Mouse (Mus musculus) spleen, adult 12 weeks (tissue): ENCODE results near the gene Golph3.

ENCODE experiments used
- DNase-seq: peaks from one replicate; pipeline ENCODE4 v3.0.0; 2022; ENCODE audit warnings: low spot score

Golph3 gene

GRCm38 (mm10) chr15:12318451-12318850, 2.8 kb upstream of the Golph3 start:
- no peak for DNase-seq

DNA sequence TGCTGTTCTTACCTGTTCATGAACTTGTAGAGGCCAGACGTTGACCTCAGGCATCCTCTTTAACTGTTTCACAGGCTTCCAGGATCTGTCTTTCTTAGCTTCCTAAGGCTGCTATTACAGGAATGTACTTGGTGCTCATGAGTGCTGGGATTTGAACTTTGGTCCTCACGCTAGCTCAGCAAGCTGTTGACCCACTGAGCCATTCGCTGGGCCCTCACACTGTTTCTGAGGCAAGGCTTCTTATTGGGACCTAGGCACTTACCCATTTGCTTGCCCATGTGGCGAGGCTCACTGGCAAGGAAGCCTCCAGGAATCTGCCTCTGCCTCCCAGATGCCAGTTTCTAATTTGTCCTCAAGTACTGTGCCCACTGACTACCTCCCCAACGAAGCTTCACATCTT, 1.4 kb upstream of the Golph3 start:
- DNase-seq = no peak

GRCm38 (mm10) chr15:12320441-12321090, 684 bp upstream of the Golph3 start:
- DNase-seq = no peak

- DNase-seq = peak; percentile 45
These were observed 755 bp downstream of the Golph3 start, which contains the start of gene 1810049J17Rik for GRCm38 (mm10) chr15:12321788-12322621. Gene 1810049J17Rik (minus strand): TSS chr15:12321899.

DNA sequence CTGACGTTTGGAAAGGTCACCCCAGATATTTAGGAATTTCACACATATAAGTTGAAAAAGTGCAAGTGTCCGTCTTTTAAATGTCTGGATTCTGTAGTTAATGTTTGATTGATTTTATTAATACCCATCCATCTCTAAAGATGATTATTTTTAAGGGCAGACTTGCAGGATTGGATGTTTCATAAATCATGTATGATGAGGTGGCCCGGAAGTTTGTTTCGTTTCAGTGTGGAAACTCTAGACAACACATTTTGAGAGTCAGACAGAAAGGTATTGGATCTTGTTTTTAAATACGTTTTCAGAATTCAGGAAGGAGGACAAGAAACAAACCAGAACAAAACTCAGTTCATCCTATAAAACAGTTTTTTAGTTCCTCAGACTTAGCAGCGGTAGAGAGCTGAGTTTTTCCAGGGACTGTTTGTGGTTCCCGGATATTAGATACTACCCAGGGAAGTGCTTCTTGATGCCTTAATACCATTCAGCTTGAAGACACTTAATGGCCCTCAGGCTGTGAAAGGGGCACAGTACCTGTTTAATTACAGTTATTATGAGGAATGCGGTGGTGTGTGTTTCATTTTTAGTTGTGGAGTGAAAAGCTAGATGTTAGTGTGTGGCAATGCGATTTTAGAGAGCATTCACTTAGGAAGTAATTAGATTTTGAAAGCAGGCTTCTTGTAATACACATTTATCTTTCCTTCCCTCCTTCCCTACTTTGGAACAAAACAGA, 1.6 kb downstream of the Golph3 start:
- no peak for DNase-seq

DNA sequence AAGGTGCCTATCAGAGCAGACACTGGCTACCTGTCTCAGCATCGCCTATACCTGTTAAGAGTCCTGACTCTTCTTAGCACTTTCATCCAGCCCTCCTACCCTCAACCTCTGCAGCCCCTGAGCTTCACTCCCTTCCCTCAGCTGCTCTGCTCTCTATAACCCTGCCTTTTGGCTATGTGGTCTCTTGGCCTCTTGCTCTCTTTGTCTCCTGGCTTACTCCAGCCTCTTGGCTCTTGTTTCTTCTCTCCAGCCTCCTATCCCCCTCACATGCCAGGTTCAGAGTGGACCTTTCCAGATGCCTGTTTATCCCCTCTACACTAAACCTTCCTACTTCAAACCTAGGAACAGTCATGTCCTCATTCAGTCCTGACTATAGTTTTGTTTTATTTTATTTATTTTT, 3.1 kb downstream of the Golph3 start:
- DNase-seq = no peak

DNA sequence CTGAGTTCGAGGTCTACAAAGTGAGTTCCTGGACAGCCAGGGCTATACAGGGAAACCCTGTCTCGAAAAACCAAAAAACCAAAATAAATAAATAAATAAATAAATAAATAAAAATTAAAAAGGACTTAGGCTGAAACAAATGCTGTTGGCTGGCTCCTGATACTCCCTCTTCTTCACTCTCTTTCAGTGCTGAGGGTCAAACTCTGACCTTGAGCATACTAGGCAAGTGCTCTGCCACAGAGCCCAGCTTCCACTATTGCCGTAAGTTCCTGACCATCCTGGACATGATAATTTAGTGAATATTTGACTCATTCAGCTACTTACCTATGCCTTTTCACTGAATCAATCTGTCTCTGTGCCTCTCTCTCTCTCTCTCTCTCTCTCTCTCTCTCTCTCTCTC, 9.1 kb downstream of the Golph3 start:
- no peak for DNase-seq

DNA sequence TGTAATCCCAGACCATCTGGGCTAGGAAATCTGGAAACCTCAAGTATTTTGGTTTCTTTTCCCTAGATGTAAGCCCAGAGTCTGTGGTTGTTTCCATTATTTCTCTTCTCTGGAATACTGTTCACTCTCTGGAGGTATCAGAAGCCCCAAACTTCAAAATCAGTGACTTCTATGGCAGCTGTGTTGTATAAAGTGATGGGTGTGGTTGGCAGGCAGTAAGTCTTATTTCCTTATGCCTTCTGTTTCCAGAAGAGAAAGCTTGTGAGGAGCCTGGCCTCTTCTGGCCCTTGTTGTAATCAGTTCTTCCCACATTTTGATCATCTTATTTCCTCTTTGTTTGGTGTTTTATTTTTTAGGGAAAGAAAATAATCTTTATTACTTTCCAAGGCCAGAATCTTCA, 9.6 kb downstream of the Golph3 start:
- DNase-seq = no peak

GRCm38 (mm10) chr15:12331300-12331699, 10.1 kb downstream of the Golph3 start:
- DNase-seq = no peak

- no peak for DNase-seq
These were observed 13.1 kb downstream of the Golph3 start for GRCm38 (mm10) chr15:12334381-12334780.

DNA sequence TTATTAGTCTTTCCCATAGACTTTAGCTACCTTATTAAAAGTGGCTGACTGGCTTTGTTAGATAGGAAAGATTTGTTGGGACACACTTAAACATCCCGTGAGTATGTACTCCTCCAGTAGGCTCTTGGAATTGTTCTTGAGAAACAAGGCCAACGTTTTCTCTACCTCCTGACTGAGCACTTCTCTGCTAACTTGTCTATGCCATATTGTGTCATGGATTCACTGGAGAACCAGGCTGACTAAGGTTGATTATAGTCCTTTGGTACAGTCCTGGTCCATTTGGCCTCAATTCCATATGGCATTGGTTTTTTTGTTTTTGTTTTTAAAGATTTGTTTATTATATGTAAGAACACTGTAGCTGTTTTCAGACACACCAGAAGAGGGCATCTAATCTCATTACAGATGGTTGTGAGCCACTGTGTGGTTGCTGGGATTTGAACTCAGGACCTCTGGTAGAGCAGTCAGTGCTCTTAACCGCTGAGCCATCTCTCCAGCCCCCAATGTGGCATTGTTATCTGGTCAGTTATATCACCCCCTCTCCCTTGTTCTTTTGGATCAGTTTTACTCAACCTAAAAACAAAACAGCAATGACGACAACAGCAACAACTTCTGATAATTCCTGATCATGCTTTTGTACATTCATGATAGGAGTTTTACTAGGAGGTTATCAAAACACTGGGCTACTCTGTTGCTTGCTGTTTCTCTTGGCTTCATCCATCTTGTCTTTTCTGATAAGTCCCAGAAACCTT, 16.0 kb downstream of the Golph3 start:
- DNase-seq = no peak

- no peak for DNase-seq
These were observed 16.5 kb downstream of the Golph3 start for GRCm38 (mm10) chr15:12337779-12338137.

DNA sequence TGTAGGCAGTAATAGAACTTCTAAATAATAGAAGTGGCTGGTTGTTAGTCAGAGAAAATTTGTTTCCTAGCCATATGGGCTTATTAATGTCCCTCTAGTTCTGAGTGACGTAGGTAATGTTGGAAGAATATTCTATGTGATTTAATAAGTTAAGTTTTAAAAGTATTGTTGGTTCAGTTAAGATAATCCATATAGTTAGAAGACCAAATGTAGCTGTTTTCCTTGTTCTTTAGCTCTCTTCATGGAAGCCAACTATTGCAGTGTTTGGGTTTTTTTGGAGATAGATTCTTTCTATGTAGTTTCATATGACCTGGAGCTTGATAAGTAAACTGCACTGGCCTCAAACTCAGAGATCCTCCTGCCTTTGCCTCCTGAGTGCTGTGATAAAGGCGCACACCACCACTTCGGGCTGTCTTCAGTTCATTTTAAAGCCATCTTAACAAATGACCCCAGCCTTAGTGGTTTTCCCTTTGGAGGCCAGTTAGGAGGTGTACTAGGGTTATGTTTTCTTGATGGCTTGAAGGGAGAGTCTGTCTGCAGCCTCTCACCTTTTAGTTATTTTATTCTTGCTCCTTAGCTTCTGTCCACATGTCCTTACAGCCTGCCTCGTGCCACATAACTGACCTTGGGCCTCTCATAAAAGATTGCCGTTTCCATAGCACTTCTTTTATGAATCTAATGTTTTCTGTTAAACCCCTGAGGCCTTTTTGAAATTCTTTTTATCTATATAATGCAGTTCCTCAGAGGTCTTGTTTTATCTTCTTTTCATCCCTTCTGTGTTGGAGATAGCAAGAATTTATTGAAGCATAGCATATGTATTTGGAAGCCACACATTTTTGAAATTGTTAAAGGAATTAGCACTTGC, 19.5 kb downstream of the Golph3 start:
- no peak for DNase-seq

GRCm38 (mm10) chr15:12341401-12341758, 20.1 kb downstream of the Golph3 start:
- DNase-seq = no peak

DNA sequence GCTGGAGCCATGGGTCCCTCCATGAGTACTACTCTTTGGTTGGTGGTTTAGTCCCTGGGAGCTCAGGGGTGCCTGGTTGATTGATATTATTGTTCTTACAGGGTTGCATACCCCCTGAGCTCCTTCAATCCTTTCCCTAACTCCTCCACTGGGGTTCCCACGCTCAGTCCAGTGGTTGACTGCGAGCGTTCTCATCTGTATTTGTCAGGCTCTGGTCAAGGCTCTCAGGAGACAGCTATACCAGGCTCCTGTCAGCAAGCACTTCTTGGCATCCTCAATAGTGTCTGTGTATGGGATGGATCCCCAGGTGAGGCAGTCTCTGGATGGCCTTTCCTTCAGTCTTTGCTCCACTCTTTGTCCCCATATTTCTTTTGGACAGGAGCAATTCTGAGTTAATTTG, 25.7 kb downstream of the Golph3 start:
- no peak for DNase-seq

DNA sequence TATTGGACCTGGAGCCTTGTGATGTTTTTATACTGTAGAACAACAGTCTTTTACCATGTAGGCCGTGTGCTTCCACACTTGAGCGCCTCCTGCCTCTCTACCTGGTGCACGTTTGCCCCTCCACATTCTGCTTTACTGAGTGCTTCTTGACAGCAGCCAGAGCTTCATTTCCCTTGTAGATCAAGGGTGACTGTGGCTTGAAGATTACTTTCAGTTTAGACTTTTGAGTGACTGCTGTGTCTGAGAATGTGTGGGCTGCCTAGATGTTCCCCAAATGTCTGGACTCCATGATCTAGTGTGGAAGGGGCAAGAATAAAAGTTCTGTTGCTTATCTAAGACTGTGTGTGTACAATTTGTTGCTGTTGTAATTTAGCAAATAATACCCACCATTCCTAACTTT, 27.7 kb downstream of the Golph3 start:
- no peak for DNase-seq

- no peak for DNase-seq
These were observed 28.6 kb downstream of the Golph3 start for GRCm38 (mm10) chr15:12349840-12350239.

- DNase-seq = no peak
These were observed 30.2 kb downstream of the Golph3 start for GRCm38 (mm10) chr15:12351470-12351869.

DNA sequence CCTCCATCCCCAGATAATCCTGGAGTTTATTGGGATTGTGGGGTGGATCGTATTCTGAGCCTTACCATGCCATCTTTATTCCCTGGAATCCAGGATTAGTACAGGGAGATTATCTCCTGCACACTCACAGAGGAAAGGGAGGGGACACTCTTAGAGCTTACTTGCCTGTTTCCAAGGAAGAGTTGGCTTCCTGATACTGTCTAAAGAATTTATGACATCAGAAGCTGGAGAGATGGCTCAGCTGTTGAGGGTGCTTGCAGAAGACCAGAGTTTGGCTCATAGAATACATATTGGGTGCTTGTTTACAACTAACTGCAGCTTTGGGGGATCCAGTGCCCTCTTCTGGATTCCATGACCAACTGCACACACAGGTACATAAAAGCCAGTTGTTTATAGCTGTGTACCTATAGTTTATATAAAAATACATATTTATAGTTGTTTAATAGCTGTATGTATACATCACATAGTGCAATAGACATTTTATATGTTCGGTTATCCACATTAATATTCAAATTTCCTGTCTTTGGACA, 33.1 kb downstream of the Golph3 start:
- no peak for DNase-seq

- DNase-seq = no peak
These were observed 34.0 kb downstream of the Golph3 start for GRCm38 (mm10) chr15:12355261-12355660.

DNA sequence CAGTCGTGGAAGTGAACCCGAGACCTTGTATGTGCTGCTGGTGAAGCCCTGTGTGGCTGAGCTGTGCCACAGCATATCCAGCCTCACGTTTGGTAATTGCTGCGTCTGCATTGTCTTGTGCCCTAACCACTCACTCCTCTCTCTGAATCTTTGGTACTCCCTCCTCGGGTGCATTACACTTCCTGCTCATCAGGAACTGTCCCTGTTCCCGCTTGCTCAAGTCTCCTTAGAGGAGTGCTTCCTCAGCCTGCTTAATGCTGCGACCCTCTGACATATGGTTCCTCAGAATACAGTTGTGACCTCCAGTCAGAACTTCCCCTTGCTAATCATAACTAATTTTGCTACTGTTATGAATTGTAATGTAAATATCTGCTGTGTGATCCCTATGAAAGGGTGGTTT, 34.7 kb downstream of the Golph3 start:
- DNase-seq = no peak
